Mouse (Mus musculus) midbrain, embryonic 16.5 days (tissue): Measurements from ENCODE around the gene 1700069L16Rik. TPM values are rescaled to one million over a fixed set of nuclear protein-coding genes. Genes with fewer than 3 reads are reported as not detected.

Experiments used
- ATAC-seq: fragments of 200-750 bp; cut with Nextera tagmentation; 2 replicates; pipeline ENCODE4 v1.8.0; 2017; ENCODE audit warnings: moderate TSS enrichment
- H3K27ac ChIP-seq: fragments of 300-500 bp; sonication (generic); 2 replicates; pipeline ENCODE4 v1.5.1; 2014; ENCODE audit warnings: mild to moderate bottlenecking, low read length, mixed read lengths
- H3K27me3 ChIP-seq: fragments of 300-500 bp; sonication (generic); 2 replicates; pipeline ENCODE4 v1.6.1; 2014; ENCODE audit warnings: low read depth, low read length, mixed read lengths; ENCODE audit not compliant: control insufficient read depth, insufficient read depth
- H3K36me3 ChIP-seq: fragments of 300-500 bp; sonication (generic); 2 replicates; pipeline ENCODE4 v1.6.1; 2014; ENCODE audit warnings: mild to moderate bottlenecking, low read length, moderate library complexity, mixed read lengths; ENCODE audit not compliant: control insufficient read depth, insufficient read depth
- H3K4me1 ChIP-seq: fragments of 300-500 bp; sonication (generic); 2 replicates; pipeline ENCODE4 v1.6.1; 2014; ENCODE audit warnings: mild to moderate bottlenecking, low read length, mixed read lengths; ENCODE audit not compliant: control insufficient read depth, insufficient read depth
- H3K4me2 ChIP-seq: fragments of 300-500 bp; sonication (generic); 2 replicates; pipeline ENCODE4 v1.6.1; 2014; ENCODE audit warnings: mild to moderate bottlenecking, low read length, mixed read lengths
- H3K4me3 ChIP-seq: fragments of 300-500 bp; sonication (generic); 2 replicates; pipeline ENCODE4 v1.5.1; 2014; ENCODE audit warnings: low read depth, mild to moderate bottlenecking, low read length, moderate library complexity, mixed read lengths
- H3K9ac ChIP-seq: fragments of 300-500 bp; sonication (generic); 2 replicates; pipeline ENCODE4 v1.6.1; 2014; ENCODE audit warnings: low read depth, low read length, mixed read lengths
- H3K9me3 ChIP-seq: fragments of 300-500 bp; sonication (generic); replicated peaks from 2 replicates; pipeline ENCODE4 v1.6.1; 2014; ENCODE audit warnings: mild to moderate bottlenecking, low read length, mixed read lengths; ENCODE audit not compliant: control insufficient read depth, poor library complexity, severe bottlenecking
- WGBS: fragments of 180-500 bp; shearing (Covaris S2); extraction: QIAGEN DNeasy Blood & Tissue Kit; methylation state at CpG from one replicate; pipeline ENCODE4 v1.1.7; 2014; 5-methylcytosine and 5-hydroxymethylcytosine counted together
- polyA plus RNA-seq: library from polyadenylated mRNA; unstranded; fragments of >200 nt; fragmentation: Nextera tagmentation; extraction: Ambion mirVana; gene quantifications from 2 replicates; pipeline ENCODE4 v1.2.1, GENCODE M21; 2015

The 1700069L16Rik gene
- not detected in 2 replicates for polyA plus RNA-seq

- peaks cover 4% of the 10 kb centered on the region for H3K4me1 ChIP-seq
- H3K4me3 ChIP-seq = no peak within 1 kb of the TSS
- H3K4me2 ChIP-seq = no peak within 1 kb of the TSS
- no peaks in the 10 kb centered on the region for H3K36me3 ChIP-seq
- ATAC-seq = peak; percentile 82
- no peak within 1 kb of the TSS for H3K9ac ChIP-seq
- H3K27me3 ChIP-seq = no peaks in the 10 kb centered on the region
- no peaks in the 10 kb centered on the region for H3K9me3 ChIP-seq
- WGBS = 4% methylated on average over 15 of the region's 15 CpGs
- H3K27ac ChIP-seq = no peak within 1 kb of the TSS
These were observed at the start of gene 1700069L16Rik for GRCm38 (mm10) chr5:113724446-113724845. TSS of gene 1700069L16Rik (minus strand) at chr5:113724772.

GRCm38 (mm10) chr5:113773664-113774063, 49.1 kb upstream of the 1700069L16Rik start:
- Histone ChIP-seq H3K9ac (no peak overlapping the region), H3K27ac (no peak overlapping the region), H3K4me1 (peaks cover 23% of the 10 kb centered on the region), H3K27me3 (no peaks in the 10 kb centered on the region), H3K4me2 (peak overlapping the region; percentile 68), H3K9me3 (no peaks in the 10 kb centered on the region), H3K4me3 (peak overlapping the region; percentile 99), H3K36me3 (peaks cover 19% of the 10 kb centered on the region)
- under 1% methylated on average over 7 of the region's 7 CpGs for WGBS
- ATAC-seq = no peak

GRCm38 (mm10) chr5:113772905-113773519, 48.4 kb upstream of the 1700069L16Rik start:
- H3K4me2 ChIP-seq = peak overlapping the region; percentile 68
- ATAC-seq = peak; percentile 36

GRCm38 (mm10) chr5:113772450-113772895, 47.9 kb upstream of the 1700069L16Rik start, which contains the start of the genes Sart3 and Iscu:
TSS of gene Sart3 (minus strand) at chr5:113772510.
TSS of gene Iscu (plus strand) at chr5:113772748.
- Histone ChIP-seq H3K9ac (peak within 1 kb of the TSS; percentile 95), H3K27ac (peak within 1 kb of the TSS; percentile 98), H3K4me1 (peaks cover 23% of the 10 kb centered on the region), H3K4me2 (peak within 1 kb of the TSS; percentile 68), H3K4me3 (peak within 1 kb of the TSS; percentile 99), H3K36me3 (peaks cover 19% of the 10 kb centered on the region), H3K9me3 (no peaks in the 10 kb centered on the region), H3K27me3 (no peaks in the 10 kb centered on the region)
- WGBS = under 1% methylated on average over 49 of the region's 49 CpGs
- ATAC-seq = peak; percentile 80

More at GRCm38 (mm10) chr5:113772905-113773519, 48.4 kb upstream of the 1700069L16Rik start:
- Histone ChIP-seq H3K27ac (peak overlapping the region; percentile 98), H3K27me3 (no peaks in the 10 kb centered on the region), H3K9me3 (no peaks in the 10 kb centered on the region), H3K9ac (peak overlapping the region; percentile 95), H3K4me1 (peaks cover 23% of the 10 kb centered on the region), H3K4me3 (peak overlapping the region; percentile 99), H3K36me3 (peaks cover 19% of the 10 kb centered on the region)
- 1% methylated on average over 33 of the region's 38 CpGs for WGBS

GRCm38 (mm10) chr5:113771213-113772162, 46.9 kb upstream of the 1700069L16Rik start:
- H3K4me3 ChIP-seq = peak overlapping the region; percentile 99
- peaks cover 13% of the 10 kb centered on the region for H3K36me3 ChIP-seq
- H3K9ac ChIP-seq = peak overlapping the region; percentile 95
- peak overlapping the region; percentile 68 for H3K4me2 ChIP-seq
- ATAC-seq = peak; percentile 89
- H3K4me1 ChIP-seq = peaks cover 23% of the 10 kb centered on the region
- H3K9me3 ChIP-seq = no peaks in the 10 kb centered on the region
- H3K27ac ChIP-seq = peak overlapping the region; percentile 98
- WGBS = under 1% methylated on average over 86 of the region's 97 CpGs
- H3K27me3 ChIP-seq = no peaks in the 10 kb centered on the region

- no peak for ATAC-seq
- H3K9me3 ChIP-seq = no peaks in the 10 kb centered on the region
- H3K36me3 ChIP-seq = 0 out of 2 replicates have a peak, but pooled peaks cover 1% of the 10 kb centered on the region
- no peak overlapping the region for H3K9ac ChIP-seq
- H3K27me3 ChIP-seq = no peaks in the 10 kb centered on the region
- H3K27ac ChIP-seq = no peak overlapping the region
- no peak overlapping the region for H3K4me2 ChIP-seq
- WGBS = 95% methylated on average over 8 of the region's 8 CpGs
- no peak overlapping the region for H3K4me3 ChIP-seq
- peaks cover 22% of the 10 kb centered on the region for H3K4me1 ChIP-seq
These were observed 44.2 kb upstream of the 1700069L16Rik start for GRCm38 (mm10) chr5:113768806-113769205.

GRCm38 (mm10) chr5:113765641-113766526, 41.3 kb upstream of the 1700069L16Rik start:
- no peak overlapping the region for H3K27ac ChIP-seq
- H3K4me2 ChIP-seq = no peak overlapping the region
- 94% methylated on average over 13 of the region's 13 CpGs for WGBS
- peaks cover 16% of the 10 kb centered on the region; the same call in 1 of the 2 replicates for H3K36me3 ChIP-seq
- no peak overlapping the region for H3K9ac ChIP-seq
- H3K4me1 ChIP-seq = peaks cover 16% of the 10 kb centered on the region
- ATAC-seq = no peak
- no peaks in the 10 kb centered on the region for H3K27me3 ChIP-seq
- no peak overlapping the region for H3K4me3 ChIP-seq
- no peaks in the 10 kb centered on the region for H3K9me3 ChIP-seq

GRCm38 (mm10) chr5:113764426-113764825, 39.9 kb upstream of the 1700069L16Rik start:
- no peak overlapping the region for H3K4me2 ChIP-seq
- H3K27ac ChIP-seq = no peak overlapping the region
- H3K9me3 ChIP-seq = no peaks in the 10 kb centered on the region
- H3K27me3 ChIP-seq = no peaks in the 10 kb centered on the region
- H3K9ac ChIP-seq = no peak overlapping the region
- WGBS = 90% methylated on average over 7 of the region's 7 CpGs
- H3K36me3 ChIP-seq = peaks cover 23% of the 10 kb centered on the region; the same call in 1 of the 2 replicates
- H3K4me1 ChIP-seq = peaks cover 4% of the 10 kb centered on the region
- ATAC-seq = no peak
- no peak overlapping the region for H3K4me3 ChIP-seq
